Mouse (Mus musculus) testis, adult 2 months (tissue): ENCODE data around the gene AA467197.

Experiments used
- CTCF ChIP-seq: fragments of 200-500 bp; IDR thresholded peaks from 2 replicates; pipeline ENCODE4 v1.5.1; 2012; ENCODE audit warnings: low read depth, mild to moderate bottlenecking, inconsistent platforms, low read length, moderate library complexity; ENCODE audit not compliant: control insufficient read depth, insufficient read depth, insufficient replicate concordance
- POLR2A ChIP-seq: fragments of 200-500 bp; IDR thresholded peaks from 2 replicates; pipeline ENCODE4 v1.6.1; 2012; ENCODE audit warnings: low read depth, mild to moderate bottlenecking, inconsistent platforms, low read length, moderate library complexity; ENCODE audit not compliant: control insufficient read depth

GRCm38 (mm10) chr2:122675126-122675525, 38.3 kb downstream of the AA467197 start:
- TF ChIP-seq CTCF: no peak
- TF ChIP-seq POLR2A: no peak
